8 mouse cellular contexts compared by ENCODE assay signal in genomic region chr11:120234776-120235181, GRCm38 (mm10). TPM values are rescaled to one million over a fixed set of nuclear protein-coding genes. Genes with fewer than 3 reads are reported as not detected.
DNase-seq lines count a peak whose midpoint lies in the region; ATAC-seq and TF ChIP-seq lines count a peak whose summit lies in the region.

No protein-coding gene starts in this region.

- intact Hi-C loops in gastrocnemius, postnatal 14 days (cut with DNase I; ENCODE audit: low total_unique reads) = loop anchor here (1.0 to 5.0 kb wide), 2 partner anchors 47 to 73 kb away; no protein-coding TSS in a partner anchor

- H3K9ac ChIP-seq in heart, embryonic 13.5 days = peak overlapping the region; percentile 99
- H3K9ac ChIP-seq in limb, embryonic 14.5 days (ENCODE audit: low read depth, low read length, severe bottlenecking) = peak overlapping the region; percentile 99

- H3K9me3 ChIP-seq in heart, embryonic 13.5 days = no peaks in the 10 kb centered on the region
- H3K9me3 ChIP-seq in limb, embryonic 14.5 days (ENCODE audit: control insufficient read depth, low read length) = no peaks in the 10 kb centered on the region

- no peaks in the 10 kb centered on the region for H3K36me3 ChIP-seq in heart, embryonic 13.5 days
- 0 out of 2 replicates have a peak, but pooled peaks cover 10% of the 10 kb centered on the region for H3K36me3 ChIP-seq in limb, embryonic 14.5 days (ENCODE audit: control insufficient read depth, insufficient read depth, low read length)

- H3K4me1 ChIP-seq in cerebellum, adult 2 months (ENCODE audit: control insufficient read depth, insufficient read depth, low read length) = peaks cover 10% of the 10 kb centered on the region
- H3K4me1 ChIP-seq in heart, embryonic 13.5 days = peaks cover 32% of the 10 kb centered on the region
- peaks cover 24% of the 10 kb centered on the region for H3K4me1 ChIP-seq in limb, embryonic 14.5 days (ENCODE audit: control insufficient read depth, insufficient read depth, low read length)
- peaks cover 15% of the 10 kb centered on the region for H3K4me1 ChIP-seq in olfactory bulb, adult 2 months (ENCODE audit: control insufficient read depth, insufficient read depth, low read length)

- H3K27me3 ChIP-seq in cerebellum, adult 2 months (ENCODE audit: control insufficient read depth, insufficient read depth, low read length) = no peaks in the 10 kb centered on the region
- H3K27me3 ChIP-seq in heart, embryonic 13.5 days (replicated peaks) = no peaks in the 10 kb centered on the region
- no peaks in the 10 kb centered on the region for H3K27me3 ChIP-seq in limb, embryonic 14.5 days (ENCODE audit: control insufficient read depth, insufficient read depth, low read length)

- peak overlapping the region; percentile 77 for H3K4me3 ChIP-seq in cerebellum, adult 2 months (replicated peaks; ENCODE audit: insufficient read depth, low read depth, low read length)
- H3K4me3 ChIP-seq in heart, embryonic 13.5 days = peak overlapping the region; percentile 88
- H3K4me3 ChIP-seq in limb, embryonic 14.5 days (replicated peaks; ENCODE audit: low read length) = peak overlapping the region; percentile 83
- H3K4me3 ChIP-seq in olfactory bulb, adult 2 months (ENCODE audit: insufficient read depth, low read depth, low read length) = peak overlapping the region; percentile 80

- no peak for TF ChIP-seq POLR2A in cerebellum, adult 2 months (IDR thresholded peaks at IDR 0.05; ENCODE audit: borderline replicate concordance, insufficient read depth, low read length)
- TF ChIP-seq POLR2A in limb, embryonic 14.5 days (IDR thresholded peaks at IDR 0.05; ENCODE audit: borderline replicate concordance, extremely low read depth, insufficient read depth, insufficient read length) = no peak
- TF ChIP-seq POLR2A in olfactory bulb, adult 2 months (IDR thresholded peaks at IDR 0.05; ENCODE audit: insufficient read depth, low read depth, low read length) = no peak

- TF ChIP-seq CTCF in cerebellum, adult 2 months (IDR thresholded peaks at IDR 0.05; ENCODE audit: borderline replicate concordance, insufficient read depth, low read depth, low read length) = no peak
- TF ChIP-seq CTCF in olfactory bulb, adult 2 months (IDR thresholded peaks at IDR 0.05; ENCODE audit: insufficient read depth, low read depth, low read length) = no peak

- peak; percentile 56 for DNase-seq in gastrocnemius, postnatal 14 days
- no peak for DNase-seq in gastrocnemius, postnatal 25 days
- peak; percentile 55 for DNase-seq in 416B (ENCODE audit: low read depth)
- peak; percentile 59 to 82 for DNase-seq in cerebellum, adult 2 months
- DNase-seq in limb, embryonic 14.5 days (ENCODE audit: low spot score) = no peak
- DNase-seq in natural killer cell, adult 2 months (ENCODE audit: low spot score in 2 of 2) = no peak

- under 1% methylated on average over 39 of the region's 39 CpGs for WGBS in cerebellum, adult 2 months
- under 1% methylated on average over 39 of the region's 39 CpGs for WGBS in heart, embryonic 13.5 days
- under 1% methylated on average over 36 of the region's 39 CpGs for WGBS in limb, embryonic 14.5 days
- WGBS in olfactory bulb, adult 2 months = 2% methylated on average over 39 of the region's 39 CpGs

- ATAC-seq in heart, embryonic 13.5 days (ENCODE audit: extremely low read depth, insufficient number of reproducible peaks, low FRiP score, low TSS enrichment) = no peak
- no peak for ATAC-seq in limb, embryonic 14.5 days (ENCODE audit: low FRiP score, low read depth)

- peak overlapping the region; percentile 99 for H3K4me2 ChIP-seq in heart, embryonic 13.5 days
- H3K4me2 ChIP-seq in limb, embryonic 14.5 days (replicated peaks; ENCODE audit: low read depth, low read length, severe bottlenecking) = peak overlapping the region; percentile 96

- peak overlapping the region; percentile 90 for H3K27ac ChIP-seq in cerebellum, adult 2 months (ENCODE audit: insufficient read depth, low read length)
- H3K27ac ChIP-seq in heart, embryonic 13.5 days (replicated peaks) = peak overlapping the region; percentile 95
- H3K27ac ChIP-seq in limb, embryonic 14.5 days (replicated peaks; ENCODE audit: low read depth, low read length) = peak overlapping the region; percentile 72
- H3K27ac ChIP-seq in olfactory bulb, adult 2 months (ENCODE audit: insufficient read depth, low read depth, low read length) = peak overlapping the region; percentile 93

RNA-seq across cellular contexts. Expression of gene Bahcc1, which starts 2.0 kb away (rescaled TPM):
- 1 to 10 TPM; 3.4 to 8.1 TPM for total RNA-seq in gastrocnemius, postnatal 14 days (2021)
- 1 to 10 TPM; 3.2 to 4.7 TPM for total RNA-seq in gastrocnemius, postnatal 25 days (2021)
- polyA plus RNA-seq in cerebellum, adult 2 months (2012; rRNA removed) = 17.0 and 17.6 TPM in 2 replicates
- polyA plus RNA-seq in heart, embryonic 13.5 days (2015; fragmentation: Nextera tagmentation; extraction: Ambion mirVana) = 4.4 and 5.2 TPM in 2 replicates
- polyA plus RNA-seq in limb, embryonic 14.5 days (2012; rRNA removed) = 22.9 and 28.3 TPM in 2 replicates
- polyA plus RNA-seq in limb, embryonic 14.5 days (2014; fragmentation: Nextera tagmentation; extraction: Ambion mirVana) = 14.0 and 14.9 TPM in 2 replicates
- polyA plus RNA-seq in olfactory bulb, adult 2 months (2012; ENCODE audit: insufficient read depth, insufficient read length, low replicate concordance, missing spikeins) = not detected in 2 replicates

Comparison
In these comparisons a context has a peak if more than half of its experiments do, and no peak if none do; other contexts are left out.
1. DNase-seq: peak in gastrocnemius, postnatal 14 days (single experiment), 416B (single experiment) and cerebellum, adult 2 months (2 of 2); none in gastrocnemius, postnatal 25 days (single experiment), limb, embryonic 14.5 days (single experiment) and natural killer cell, adult 2 months (0 of 2).
2. Peak in every context shown above with its lines, with median percentiles within 50 percentile points of each other: H3K27ac ChIP-seq and H3K4me3 ChIP-seq.